22 mouse cellular contexts compared by ENCODE assay signal in genomic region chr11:20902910-20903309, GRCm38 (mm10).
"Had no signal": no experiment of that assay in that cellular context is flagged by ENCODE, and none has a peak within 500 bp of the region (broad histone marks: within the 10 kb centered on the region; RNA-seq: fewer than 3 reads in every experiment).

No protein-coding gene starts in this region.

- H3K27ac ChIP-seq: heart, adult 2 months; hindbrain, embryonic 13.5 days; hindbrain, embryonic 15.5 days; kidney, postnatal 0 days; limb, embryonic 13.5 days; limb, embryonic 15.5 days; liver, embryonic 12.5 days; liver, embryonic 14.5 days had no signal

- H3K9me3 ChIP-seq: heart, embryonic 12.5 days; hindbrain, embryonic 13.5 days; hindbrain, embryonic 15.5 days; limb, embryonic 13.5 days; limb, embryonic 15.5 days; liver, embryonic 12.5 days had no signal

- H3K4me2 ChIP-seq: heart, embryonic 12.5 days; hindbrain, embryonic 13.5 days; hindbrain, embryonic 15.5 days; limb, embryonic 13.5 days; limb, embryonic 15.5 days; liver, embryonic 12.5 days had no signal

- ATAC-seq: forebrain, postnatal 0 days; hindbrain, postnatal 0 days; intestine, embryonic 16.5 days; liver, embryonic 12.5 days had no signal

- H3K36me3 ChIP-seq: heart, embryonic 12.5 days; hindbrain, embryonic 13.5 days; hindbrain, embryonic 15.5 days; limb, embryonic 13.5 days; limb, embryonic 15.5 days; liver, embryonic 12.5 days had no signal

- DNase-seq: forebrain, postnatal 0 days; gastrocnemius, postnatal 14 days; gastrocnemius, postnatal 36 days; heart, adult 11 months; heart, adult 2 months; heart, postnatal 10 days; kidney, adult 11 months; kidney, adult 2 months; kidney, postnatal 36 days; layer of hippocampus, adult 9-11 months; layer of hippocampus, postnatal 36 days; left cerebral cortex, postnatal 4 days had no signal

- H3K27me3 ChIP-seq: heart, embryonic 12.5 days; hindbrain, embryonic 13.5 days; hindbrain, embryonic 15.5 days; limb, embryonic 13.5 days; limb, embryonic 15.5 days had no signal

- H3K9ac ChIP-seq: forebrain, postnatal 0 days; heart, embryonic 12.5 days; hindbrain, embryonic 13.5 days; hindbrain, embryonic 15.5 days; limb, embryonic 13.5 days; limb, embryonic 15.5 days; liver, embryonic 12.5 days; liver, embryonic 14.5 days had no signal

- H3K4me1 ChIP-seq: hindbrain, embryonic 13.5 days; hindbrain, embryonic 15.5 days had no signal

- H3K4me3 ChIP-seq: heart, adult 2 months; heart, embryonic 12.5 days; hindbrain, embryonic 13.5 days; hindbrain, embryonic 15.5 days; limb, embryonic 13.5 days; limb, embryonic 15.5 days; liver, embryonic 12.5 days had no signal
